Mouse (Mus musculus): ENCODE measurements around the gene Zfp965. TPM values are rescaled to one million over a fixed set of nuclear protein-coding genes. Genes with fewer than 3 reads are reported as not detected.
"Not testable (repeated sequence)": the region's sequence is repeated elsewhere in the genome, so short reads cannot be mapped to it uniquely, and the experiment has no call there.

The Zfp965 gene
- total RNA-seq (2021) = 3.3 and 3.9 TPM in 2 replicates
- long read RNA-seq, partial matches to known transcripts = 0 of 6 reads
- long read RNA-seq, other reads (novel, unspliced or antisense) = 3 of 6 reads

DNA sequence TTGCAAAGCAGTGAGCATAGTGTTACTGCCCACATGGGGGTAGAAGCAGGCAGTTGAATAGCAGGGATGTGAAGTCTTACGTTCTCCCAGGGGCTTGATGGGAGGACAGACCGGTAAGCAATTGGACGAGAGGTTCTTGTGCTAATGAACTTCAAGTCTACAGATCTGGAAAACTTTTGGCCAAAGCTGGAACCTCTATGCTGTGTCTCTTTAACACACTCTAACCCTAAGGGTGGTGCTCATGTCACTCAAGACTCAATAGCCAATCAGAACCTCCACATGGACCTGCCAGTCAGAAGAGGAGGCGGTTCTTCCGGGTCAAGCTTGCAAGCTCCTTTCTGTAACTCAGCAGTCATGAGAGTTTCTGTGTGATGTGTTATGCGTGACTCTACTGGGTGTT is at the start of gene Zfp965:
TSS of gene Zfp965 (plus strand) at position 301 of the 400 bp plus-strand sequence.
- DNase-seq = not testable (repeated sequence)

DNA sequence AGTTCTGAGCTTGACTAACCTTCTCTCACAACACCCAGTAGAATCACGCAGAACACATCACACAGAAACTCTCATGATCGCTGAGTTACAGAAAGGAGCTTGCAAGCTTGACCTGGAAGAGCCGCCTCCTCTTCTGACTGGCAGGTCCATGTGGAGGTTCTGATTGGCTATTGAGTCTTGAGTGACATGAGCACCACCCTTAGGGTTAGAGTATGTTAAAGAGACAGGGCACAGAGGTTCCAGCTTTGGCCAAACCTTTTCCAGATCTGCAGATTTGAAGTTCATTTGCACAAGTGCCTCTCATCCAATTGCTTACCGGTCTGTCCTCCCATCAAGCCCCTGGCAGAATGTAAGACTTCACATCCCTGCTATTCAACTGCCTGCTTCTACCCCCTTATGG is 34.1 kb upstream of the Zfp965 start, which contains the start of gene Gm4724:
TSS of gene Gm4724 (minus strand) at position 101 of the 400 bp plus-strand sequence.
- not testable (repeated sequence) for DNase-seq

Other genes starting within 250 kb of the Zfp965 start
- 16.4 TPM in 1 of 2 replicates, not detected in the other for gene Gm14440, start 194.9 kb upstream of the Zfp965 start, total RNA-seq (2021)
- 55.1 and 57.8 TPM in 2 replicates for gene Gm4631, start 131.8 kb upstream of the Zfp965 start, total RNA-seq (2021)
- 6.1 and 10.7 TPM in 2 replicates for gene Zfp968, start 97.5 kb upstream of the Zfp965 start, total RNA-seq (2021)
- gene Gm4724, start 34.2 kb upstream of the Zfp965 start, total RNA-seq (2021) = 7.9 and 8.3 TPM in 2 replicates
- not detected in 2 replicates for gene Gm11007, start 174.0 kb downstream of the Zfp965 start, total RNA-seq (2021)
- 6.6 TPM in 1 of 2 replicates, not detected in the other for gene Zfp969, start 233.7 kb downstream of the Zfp965 start, total RNA-seq (2021)